Mouse (Mus musculus): ENCODE data around the gene Senp1.

Gene Senp1

DNA sequence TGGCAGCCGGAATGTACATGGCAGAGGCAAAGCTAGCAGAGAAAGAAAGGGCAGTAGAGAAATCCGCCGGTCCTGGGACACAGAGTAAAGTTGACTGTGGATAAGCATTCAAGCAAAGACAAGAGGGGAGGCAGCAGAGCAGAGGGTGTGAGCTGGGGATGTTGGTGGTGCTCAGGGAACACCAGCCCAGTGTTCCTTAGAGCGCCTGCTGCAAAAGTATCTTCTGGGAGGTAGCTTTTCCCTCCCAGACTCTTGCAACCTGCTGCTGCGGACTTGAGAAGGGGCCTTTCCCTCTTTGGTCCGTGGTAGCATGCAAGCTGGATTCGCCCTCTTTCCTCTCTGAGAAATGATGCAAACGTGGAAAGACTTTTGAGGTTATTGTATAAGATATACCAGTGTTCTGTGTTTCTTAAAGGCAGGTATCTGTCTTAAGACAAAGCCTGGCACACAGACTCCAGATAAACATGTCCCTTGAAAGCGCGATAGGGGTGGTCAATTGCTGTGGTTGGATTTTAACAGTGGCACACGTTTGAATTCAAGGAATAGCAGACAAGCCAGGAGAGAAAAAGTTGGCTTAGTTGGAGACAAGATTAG, 14.3 kb upstream of the Senp1 start:
- CTCF ChIA-PET: no interaction called here

GRCm38 (mm10) chr15:98107230-98107629, 13.7 kb upstream of the Senp1 start:
- CTCF ChIA-PET: no interaction called here

GRCm38 (mm10) chr15:98106506-98106905, 13.0 kb upstream of the Senp1 start:
- CTCF ChIA-PET: no interaction called here

GRCm38 (mm10) chr15:98102401-98102800, 8.9 kb upstream of the Senp1 start:
- CTCF ChIA-PET: no interaction called here

DNA sequence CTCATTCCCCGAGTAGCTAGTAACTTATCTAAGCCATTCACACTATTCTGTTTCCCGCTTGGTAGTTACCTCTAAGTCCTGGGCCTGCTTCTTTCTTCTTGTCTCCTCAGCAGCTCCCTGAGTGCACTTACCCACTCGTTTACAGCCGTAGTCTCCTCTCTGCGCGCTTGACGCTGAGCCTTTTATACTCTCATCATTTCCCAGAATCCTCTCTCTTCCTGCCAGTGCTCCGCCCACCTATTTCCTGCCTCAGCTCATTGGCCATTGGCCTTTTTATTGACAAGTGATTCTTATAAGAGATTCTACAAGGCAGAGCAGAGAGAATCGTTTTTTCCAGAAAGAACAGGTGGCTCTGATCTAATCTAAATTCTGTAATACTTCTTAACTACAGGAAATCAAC, 5.0 kb upstream of the Senp1 start:
- CTCF ChIA-PET: no interaction called here

DNA sequence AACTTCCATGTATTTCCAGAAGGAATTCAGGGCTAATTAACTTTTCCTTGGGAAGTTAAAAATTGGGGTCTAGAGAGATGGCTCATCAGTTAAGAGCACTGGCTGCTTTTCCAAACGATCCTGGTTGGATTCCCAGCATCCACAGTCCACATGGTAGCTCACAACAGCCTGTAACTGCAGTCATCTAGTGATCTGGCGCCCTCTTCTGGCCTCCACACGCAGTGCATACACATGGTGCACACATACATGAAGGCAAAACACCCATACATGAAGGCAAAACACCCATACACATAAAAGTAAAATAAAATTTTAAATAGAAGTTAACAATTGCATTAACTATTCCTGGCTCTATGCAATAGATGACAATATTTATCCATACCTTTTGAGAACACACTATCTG, 3.4 kb upstream of the Senp1 start:
- CTCF ChIA-PET: no interaction called here

- CTCF ChIA-PET: interaction anchor here (0.6 kb wide), 1 partner anchor 48 kb away, joined by 3 read pairs; no protein-coding TSS in a partner anchor
These were observed 1.4 kb upstream of the Senp1 start for GRCm38 (mm10) chr15:98094905-98095304.

GRCm38 (mm10) chr15:98092372-98093120, 998 bp downstream of the Senp1 start, which contains the start of gene Pfkm:
Pfkm (plus strand) TSS chr15:98092589.
- CTCF ChIA-PET: interaction anchor here (0.7 kb wide), 1 partner anchor 118 kb away, joined by 3 read pairs; no protein-coding TSS in a partner anchor

- CTCF ChIA-PET: no interaction called here
These were observed 1.7 kb downstream of the Senp1 start for GRCm38 (mm10) chr15:98091841-98092240.

DNA sequence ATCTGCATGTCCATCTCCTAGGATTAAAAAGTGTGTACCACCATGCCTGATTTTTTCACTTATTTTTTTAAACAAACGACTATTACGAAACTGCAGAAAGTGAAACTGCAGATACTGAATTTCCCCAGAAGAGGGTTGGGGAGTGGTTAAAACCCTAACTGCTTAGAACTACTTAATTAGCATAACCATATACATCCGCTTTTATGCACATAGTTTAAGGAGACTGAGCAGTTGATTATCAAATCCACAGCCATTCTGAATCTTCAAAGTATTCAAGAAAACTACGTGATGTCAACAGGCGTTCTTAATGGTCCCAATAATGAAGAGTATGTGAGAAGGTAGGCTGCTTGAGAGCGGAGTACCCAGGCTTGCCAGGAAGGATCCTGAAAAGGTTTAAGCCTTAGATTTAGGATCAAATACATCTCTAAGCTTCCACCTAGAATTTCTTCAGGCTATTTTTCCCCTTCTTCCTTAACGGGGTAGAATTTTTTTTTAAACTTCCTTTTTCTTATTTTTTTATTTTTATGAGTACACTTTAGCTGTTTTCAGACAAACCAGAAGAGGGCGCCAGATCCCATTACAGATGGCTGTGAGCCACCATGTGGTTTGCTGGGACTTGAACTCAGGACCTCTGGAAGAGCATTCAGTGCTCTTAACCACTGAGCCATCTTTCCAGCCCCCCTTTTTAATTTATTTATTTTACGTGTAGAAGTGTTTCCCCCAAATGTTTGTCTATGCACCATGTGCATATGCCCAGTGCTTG, 3.9 kb downstream of the Senp1 start:
- CTCF ChIA-PET: interaction anchor here (1.0 to 1.7 kb wide), 2 partner anchors 16 to 51 kb away, joined by 3 read pairs; no protein-coding TSS in a partner anchor

DNA sequence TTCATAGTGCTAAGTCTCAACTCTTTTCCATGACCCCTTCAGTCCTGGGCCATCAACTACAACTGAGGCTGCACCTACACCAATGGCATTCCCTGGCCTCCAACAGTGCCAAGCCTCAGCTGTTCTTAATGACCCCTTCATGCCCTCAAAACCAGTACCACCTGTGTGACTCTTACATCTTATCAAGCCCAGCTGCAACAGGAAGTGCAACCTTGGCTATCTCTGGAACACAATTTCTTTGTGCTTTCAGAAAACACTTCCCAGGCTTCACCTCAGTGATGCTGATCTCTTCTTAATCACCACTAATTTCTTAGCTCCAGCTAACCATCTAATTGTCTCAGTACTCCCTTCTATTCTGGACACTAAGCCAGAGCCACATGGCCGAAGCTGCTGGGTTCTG, 4.7 kb downstream of the Senp1 start:
- CTCF ChIA-PET: interaction anchor here (1.7 kb wide), 1 partner anchor 15 kb away, joined by 3 read pairs; no protein-coding TSS in a partner anchor

GRCm38 (mm10) chr15:98076901-98077300, 16.6 kb downstream of the Senp1 start:
- CTCF ChIA-PET: no interaction called here

DNA sequence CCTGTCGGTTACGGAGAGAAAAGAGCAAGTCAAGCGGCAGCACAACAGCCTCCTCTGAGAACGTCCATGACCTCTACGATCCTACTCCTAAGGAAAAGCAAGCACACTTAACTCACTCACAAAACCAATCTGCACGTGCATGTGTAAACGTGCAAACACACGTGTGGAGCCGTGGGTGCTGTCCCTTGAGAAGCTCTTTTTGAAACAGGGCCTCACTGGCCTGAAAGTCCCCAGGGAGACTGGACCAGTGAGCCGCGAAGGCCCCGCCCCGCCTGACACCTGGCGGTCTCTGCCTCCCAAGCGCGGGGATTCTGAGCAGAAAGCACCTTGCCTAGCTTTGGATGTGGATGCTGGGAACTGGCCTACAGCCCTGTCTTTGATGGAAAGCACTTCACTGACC, 18.5 kb downstream of the Senp1 start:
- CTCF ChIA-PET: no interaction called here

- CTCF ChIA-PET: no interaction called here
These were observed 19.0 kb downstream of the Senp1 start for GRCm38 (mm10) chr15:98074521-98074920.

- CTCF ChIA-PET: no interaction called here
These were observed 23.2 kb downstream of the Senp1 start for GRCm38 (mm10) chr15:98070376-98070775.

DNA sequence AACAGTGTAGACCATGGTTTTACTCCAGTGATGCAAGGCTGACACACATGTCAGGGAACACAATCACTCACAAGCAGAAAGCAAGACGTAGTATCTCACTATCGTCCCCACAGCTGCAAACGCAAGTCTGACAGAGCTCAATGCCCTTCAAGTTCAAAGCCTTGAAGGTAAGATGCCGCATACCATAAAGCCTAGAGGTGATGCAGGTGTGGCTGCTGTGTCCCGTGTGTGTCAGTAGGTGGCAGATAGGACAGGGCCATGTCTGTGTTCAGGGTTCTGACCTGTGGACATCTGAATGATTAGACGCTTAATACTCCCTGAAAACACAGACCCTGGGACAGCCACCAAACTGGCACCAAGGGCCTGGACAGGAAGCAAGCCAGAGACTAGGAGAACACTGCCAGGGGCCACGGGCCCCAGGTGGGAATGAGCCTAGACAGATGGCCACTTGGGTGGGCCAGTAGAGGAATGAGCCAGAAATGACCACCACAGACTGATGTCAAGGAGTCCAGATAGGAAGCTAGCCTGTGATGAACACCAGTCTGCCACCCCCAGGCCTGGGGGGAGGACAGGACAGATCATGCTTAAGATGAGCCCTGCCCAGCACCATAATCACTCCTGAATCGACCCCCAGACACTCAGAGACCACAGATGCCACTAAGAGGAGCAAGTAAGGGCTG, 23.8 kb downstream of the Senp1 start:
- CTCF ChIA-PET: no interaction called here

GRCm38 (mm10) chr15:98068506-98068905, 25.0 kb downstream of the Senp1 start:
- CTCF ChIA-PET: no interaction called here

GRCm38 (mm10) chr15:98067492-98067891, 26.1 kb downstream of the Senp1 start:
- CTCF ChIA-PET: no interaction called here

DNA sequence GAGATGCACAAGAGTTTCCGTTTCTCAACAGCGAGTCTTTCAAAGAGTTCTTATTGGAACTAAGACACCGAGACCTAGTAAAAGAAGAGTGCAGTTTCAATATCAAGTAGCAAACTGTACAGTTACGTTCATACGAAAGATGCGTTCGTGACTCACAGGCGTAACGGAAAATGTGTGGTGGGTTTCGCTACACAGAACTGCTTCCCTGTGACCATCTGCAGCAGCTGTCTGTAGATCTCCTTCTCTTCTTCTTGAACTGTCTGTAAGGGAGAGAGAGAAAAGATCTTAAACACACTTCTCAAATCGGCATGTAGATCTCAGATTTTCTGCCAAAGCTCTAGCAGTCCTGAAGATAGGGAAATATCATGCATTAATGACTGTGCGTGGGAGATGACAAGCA, 26.9 kb downstream of the Senp1 start:
- CTCF ChIA-PET: no interaction called here

- CTCF ChIA-PET: no interaction called here
These were observed 27.7 kb downstream of the Senp1 start for GRCm38 (mm10) chr15:98065881-98066280.

- CTCF ChIA-PET: no interaction called here
These were observed 38.3 kb downstream of the Senp1 start for GRCm38 (mm10) chr15:98055246-98055645.

- CTCF ChIA-PET: no interaction called here
These were observed 41.9 kb downstream of the Senp1 start for GRCm38 (mm10) chr15:98051685-98052084.

All from spleen, embryonic (tissue).